Mouse (Mus musculus): ENCODE data around the gene Tinf2. TPM values are rescaled to one million over a fixed set of nuclear protein-coding genes. Genes with fewer than 3 reads are reported as not detected.
A peak's percentile ranks its signal among the peaks of the same experiment; 100 is the strongest.

Gene Tinf2
- polyA plus RNA-seq, 1 experiment from 2014 or later, result 17.5 TPM

GRCm38 (mm10) chr14:55671486-55671832 lies 10.2 kb downstream of the Tinf2 start:
- H3K4me2 ChIP-seq (replicated peaks; ENCODE audit: low read depth), result peak overlapping the region; percentile 84
- TF ChIP-seq CTCF (IDR thresholded peaks at IDR 0.05; ENCODE audit: low read depth) (no peak; the same call in 1 of the 2 replicates), EP300 (optimal IDR thresholded peaks at IDR 0.05) (no peak)
- H3K27ac ChIP-seq (replicated peaks), result peak overlapping the region; percentile 82
- no peaks in the 10 kb centered on the region for H3K36me3 ChIP-seq (ENCODE audit: control insufficient read depth, insufficient read depth, low read length)
- peak overlapping the region; percentile 78 for H3K4me3 ChIP-seq (ENCODE audit: low read depth, low read length)
- H3K4me1 ChIP-seq (replicated peaks; ENCODE audit: control insufficient read depth, insufficient read depth), result peaks cover 3% of the 10 kb centered on the region; the same call in 1 of the 2 replicates
- no peaks in the 10 kb centered on the region for H3K9me3 ChIP-seq (ENCODE audit: control insufficient read depth, low read length)
- peak overlapping the region; percentile 84 for H3K9ac ChIP-seq (ENCODE audit: low read length)
- H3K27me3 ChIP-seq (ENCODE audit: control insufficient read depth, insufficient read depth, low read length), result no peaks in the 10 kb centered on the region
- ATAC-seq (ENCODE audit: low FRiP score, low TSS enrichment) (peak; percentile 11; the same call in 1 of the 2 replicates), DNase-seq (ENCODE audit: low spot score) (no peak)
- WGBS, result 0% methylated on average over 12 of the region's 12 CpGs

- no peaks in the 10 kb centered on the region for H3K9me3 ChIP-seq (ENCODE audit: control insufficient read depth, low read length)
- ATAC-seq (ENCODE audit: low FRiP score, low TSS enrichment), result no peak
- H3K36me3 ChIP-seq (ENCODE audit: control insufficient read depth, insufficient read depth, low read length), result no peaks in the 10 kb centered on the region; the same call in 1 of the 2 replicates
- DNase-seq (ENCODE audit: low spot score), result no peak
- H3K9ac ChIP-seq (ENCODE audit: low read length), result no peak overlapping the region
- H3K4me2 ChIP-seq (replicated peaks; ENCODE audit: low read depth), result no peak overlapping the region
- H3K4me1 ChIP-seq (replicated peaks; ENCODE audit: control insufficient read depth, insufficient read depth), result no peaks in the 10 kb centered on the region; the same call in 1 of the 2 replicates
- H3K4me3 ChIP-seq (ENCODE audit: low read depth, low read length), result no peak overlapping the region
- WGBS, result 30% methylated on average over 2 of the region's 2 CpGs
- TF ChIP-seq CTCF (IDR thresholded peaks at IDR 0.05; ENCODE audit: low read depth), result no peak
- TF ChIP-seq EP300 (optimal IDR thresholded peaks at IDR 0.05), result no peak
- no peak overlapping the region; the same call in 1 of the 2 replicates for H3K27ac ChIP-seq (replicated peaks)
- H3K27me3 ChIP-seq (ENCODE audit: control insufficient read depth, insufficient read depth, low read length), result no peaks in the 10 kb centered on the region
Measured at GRCm38 (mm10) chr14:55660636-55661035, 21.0 kb downstream of the Tinf2 start.

GRCm38 (mm10) chr14:55659960-55660573 lies 21.6 kb downstream of the Tinf2 start, which contains the start of gene Mdp1:
Gene Mdp1 (minus strand): TSS chr14:55660508.
- Histone ChIP-seq H3K4me1 (replicated peaks; ENCODE audit: control insufficient read depth, insufficient read depth) (no peaks in the 10 kb centered on the region; the same call in 1 of the 2 replicates), H3K4me3 (ENCODE audit: low read depth, low read length) (peak within 1 kb of the TSS; percentile 78), H3K36me3 (ENCODE audit: control insufficient read depth, insufficient read depth, low read length) (no peaks in the 10 kb centered on the region; the same call in 1 of the 2 replicates), H3K9me3 (ENCODE audit: control insufficient read depth, low read length) (no peaks in the 10 kb centered on the region), H3K9ac (ENCODE audit: low read length) (peak within 1 kb of the TSS; percentile 79), H3K4me2 (replicated peaks; ENCODE audit: low read depth) (peak within 1 kb of the TSS; percentile 70), H3K27me3 (ENCODE audit: control insufficient read depth, insufficient read depth, low read length) (no peaks in the 10 kb centered on the region), H3K27ac (replicated peaks) (peak within 1 kb of the TSS; percentile 75)
- TF ChIP-seq CTCF (IDR thresholded peaks at IDR 0.05; ENCODE audit: low read depth) (peak; percentile 67), EP300 (optimal IDR thresholded peaks at IDR 0.05) (peak; percentile 71)
- peak; percentile 92 for ATAC-seq (ENCODE audit: low FRiP score, low TSS enrichment)
- WGBS, result under 1% methylated on average over 39 of the region's 39 CpGs
- peak; percentile 88 for DNase-seq (ENCODE audit: low spot score)

GRCm38 (mm10) chr14:55658011-55658410 lies 23.6 kb downstream of the Tinf2 start:
- H3K4me2 ChIP-seq (replicated peaks; ENCODE audit: low read depth), result no peak overlapping the region
- TF ChIP-seq CTCF (IDR thresholded peaks at IDR 0.05; ENCODE audit: low read depth) (no peak), EP300 (optimal IDR thresholded peaks at IDR 0.05) (no peak)
- H3K36me3 ChIP-seq (ENCODE audit: control insufficient read depth, insufficient read depth, low read length), result no peaks in the 10 kb centered on the region; the same call in 1 of the 2 replicates

GRCm38 (mm10) chr14:55656935-55657334 lies 24.7 kb downstream of the Tinf2 start:
- 79% methylated on average over 3 of the region's 3 CpGs for WGBS
- TF ChIP-seq CTCF (IDR thresholded peaks at IDR 0.05; ENCODE audit: low read depth) (no peak), EP300 (optimal IDR thresholded peaks at IDR 0.05) (no peak)
- Histone ChIP-seq H3K4me1 (replicated peaks; ENCODE audit: control insufficient read depth, insufficient read depth) (no peaks in the 10 kb centered on the region; the same call in 1 of the 2 replicates), H3K27me3 (ENCODE audit: control insufficient read depth, insufficient read depth, low read length) (no peaks in the 10 kb centered on the region), H3K36me3 (ENCODE audit: control insufficient read depth, insufficient read depth, low read length) (no peaks in the 10 kb centered on the region; the same call in 1 of the 2 replicates), H3K4me3 (ENCODE audit: low read depth, low read length) (no peak overlapping the region), H3K9me3 (ENCODE audit: control insufficient read depth, low read length) (no peaks in the 10 kb centered on the region), H3K4me2 (replicated peaks; ENCODE audit: low read depth) (no peak overlapping the region), H3K9ac (ENCODE audit: low read length) (no peak overlapping the region), H3K27ac (replicated peaks) (no peak overlapping the region)
- DNase-seq (ENCODE audit: low spot score) (no peak), ATAC-seq (ENCODE audit: low FRiP score, low TSS enrichment) (no peak)

More at GRCm38 (mm10) chr14:55658011-55658410, 23.6 kb downstream of the Tinf2 start:
- H3K9me3 ChIP-seq (ENCODE audit: control insufficient read depth, low read length), result no peaks in the 10 kb centered on the region
- DNase-seq (ENCODE audit: low spot score), result peak; percentile 24
- H3K4me1 ChIP-seq (replicated peaks; ENCODE audit: control insufficient read depth, insufficient read depth), result no peaks in the 10 kb centered on the region; the same call in 1 of the 2 replicates
- no peak overlapping the region for H3K4me3 ChIP-seq (ENCODE audit: low read depth, low read length)
- H3K9ac ChIP-seq (ENCODE audit: low read length), result no peak overlapping the region
- peak; percentile 83 for ATAC-seq (ENCODE audit: low FRiP score, low TSS enrichment)
- no peaks in the 10 kb centered on the region for H3K27me3 ChIP-seq (ENCODE audit: control insufficient read depth, insufficient read depth, low read length)
- 79% methylated on average over 5 of the region's 5 CpGs for WGBS
- H3K27ac ChIP-seq (replicated peaks), result no peak overlapping the region

- DNase-seq (ENCODE audit: low spot score) (no peak), ATAC-seq (ENCODE audit: low FRiP score, low TSS enrichment) (no peak)
- Histone ChIP-seq H3K36me3 (ENCODE audit: control insufficient read depth, insufficient read depth, low read length) (no peaks in the 10 kb centered on the region), H3K4me1 (replicated peaks; ENCODE audit: control insufficient read depth, insufficient read depth) (no peaks in the 10 kb centered on the region), H3K9me3 (ENCODE audit: control insufficient read depth, low read length) (no peaks in the 10 kb centered on the region), H3K9ac (ENCODE audit: low read length) (no peak overlapping the region), H3K4me3 (ENCODE audit: low read depth, low read length) (no peak overlapping the region), H3K4me2 (replicated peaks; ENCODE audit: low read depth) (no peak overlapping the region), H3K27me3 (ENCODE audit: control insufficient read depth, insufficient read depth, low read length) (no peaks in the 10 kb centered on the region), H3K27ac (replicated peaks) (no peak overlapping the region)
- 85% methylated on average over 7 of the region's 7 CpGs for whole genome bisulfite sequencing
- TF ChIP-seq EP300 (optimal IDR thresholded peaks at IDR 0.05) (no peak), CTCF (IDR thresholded peaks at IDR 0.05; ENCODE audit: low read depth) (no peak)
Measured at GRCm38 (mm10) chr14:55651528-55651927, 30.1 kb downstream of the Tinf2 start.
